Mouse (Mus musculus): ENCODE measurements around the gene Ets1.

DNA sequence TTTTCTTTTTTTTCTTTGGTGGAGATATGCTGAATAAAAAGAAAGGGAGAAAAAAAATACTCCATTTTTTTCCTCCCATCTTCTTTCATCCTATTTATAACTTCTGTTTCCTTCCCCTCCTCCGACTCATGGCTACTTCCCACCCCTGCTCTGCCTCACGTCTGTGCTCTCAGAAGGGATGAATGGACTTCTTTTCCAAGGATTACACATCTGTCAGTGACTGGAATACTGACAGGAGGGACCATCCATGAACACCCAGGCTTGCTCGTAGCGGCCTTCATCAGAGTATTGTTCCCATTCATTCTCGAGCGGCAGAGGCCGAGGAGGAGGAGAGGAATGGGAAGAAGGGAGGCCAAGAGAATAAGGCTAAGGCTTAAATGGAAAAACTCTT lies 31.5 kb downstream of the Ets1 start:
- TF ChIP-seq CTCF (IDR thresholded peaks at IDR 0.05; ENCODE audit: low read depth, low read length) (no peak), TAL1 (conservative IDR thresholded peaks at IDR 0.05; ENCODE audit: low read depth, low read length) (no peak), GATA1 (IDR thresholded peaks at IDR 0.05; ENCODE audit: borderline replicate concordance, low read length) (no peak)

All from G1E (cell line).